Mouse (Mus musculus): ENCODE data around the gene Thap3.

Thap3 gene

DNA sequence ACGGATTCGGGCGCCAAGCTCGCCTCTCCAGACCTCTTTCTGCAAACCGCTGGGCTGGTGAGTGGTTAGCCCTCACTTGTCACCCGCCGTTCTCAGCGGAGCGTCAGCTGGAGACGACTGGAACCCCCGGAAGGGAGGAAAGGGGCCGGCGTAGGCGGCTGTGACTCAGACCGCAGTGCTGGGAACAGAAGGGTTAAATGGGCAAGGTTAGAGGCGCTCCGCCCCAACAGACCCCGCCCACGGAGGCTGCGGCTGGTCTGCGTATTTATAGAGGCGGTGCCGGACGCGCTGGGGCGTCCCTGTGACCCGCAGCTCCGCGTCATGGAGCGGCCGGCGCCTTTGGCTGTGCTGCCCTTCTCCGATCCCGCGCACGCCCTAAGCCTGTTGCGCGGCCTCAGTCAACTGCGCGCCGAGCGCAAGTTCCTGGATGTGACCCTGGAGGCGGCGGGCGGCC lies 19.9 kb upstream of the Thap3 start, which contains the start of gene Klhl21:
TSS of gene Klhl21 (plus strand) at position 182 of the 454 bp plus-strand sequence.
- DNase-seq = peak; percentile 96 to 97

GRCm38 (mm10) chr4:152008148-152008500 lies 19.3 kb upstream of the Thap3 start:
- DNase-seq = peak in 1 of 2 experiments; percentile 48

GRCm38 (mm10) chr4:152007481-152008147 lies 18.8 kb upstream of the Thap3 start:
- DNase-seq = peak in 1 of 2 experiments; percentile 61

DNA sequence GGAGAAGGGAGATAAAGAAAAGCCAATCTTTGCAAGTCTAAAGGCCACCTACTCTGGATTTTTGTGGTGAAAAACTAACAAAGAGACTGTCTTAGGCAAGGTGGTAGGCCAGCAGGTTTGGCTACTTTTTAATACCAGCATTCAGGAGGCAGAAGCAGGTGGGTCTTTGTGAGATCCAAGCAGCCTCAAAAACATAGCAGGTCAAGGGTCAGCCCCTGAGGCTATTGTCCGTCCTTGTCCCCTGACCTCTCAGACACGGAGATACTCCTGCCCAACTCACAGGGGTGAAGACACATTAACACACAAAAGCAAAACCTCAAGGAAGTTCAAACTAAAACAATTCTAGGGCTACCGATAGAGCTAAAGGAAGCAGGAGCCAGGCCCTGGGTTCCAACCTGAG lies 18.0 kb upstream of the Thap3 start:
- no peak for DNase-seq

DNA sequence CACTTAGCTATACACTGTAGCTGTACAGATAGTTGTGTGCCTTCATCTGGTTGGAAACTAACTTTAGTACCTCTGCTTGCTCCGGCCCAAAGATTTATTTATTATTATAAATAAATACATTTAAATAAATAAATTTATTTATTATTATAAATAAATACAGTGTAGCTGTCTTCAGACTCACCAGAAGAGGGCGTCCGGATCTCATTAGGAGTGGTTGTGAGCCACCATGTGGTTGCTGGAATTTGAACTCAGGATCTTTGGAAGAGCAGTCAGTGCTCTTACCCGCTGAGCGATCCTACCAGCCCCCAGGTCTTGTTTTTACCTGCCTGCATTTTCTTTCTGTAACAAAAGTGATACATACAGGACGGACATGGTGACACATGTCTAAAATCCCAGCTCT lies 17.3 kb upstream of the Thap3 start:
- DNase-seq = peak in 1 of 2 experiments; percentile 59

- DNase-seq = no peak
Measured at GRCm38 (mm10) chr4:152002063-152002462, 13.3 kb upstream of the Thap3 start.

DNA sequence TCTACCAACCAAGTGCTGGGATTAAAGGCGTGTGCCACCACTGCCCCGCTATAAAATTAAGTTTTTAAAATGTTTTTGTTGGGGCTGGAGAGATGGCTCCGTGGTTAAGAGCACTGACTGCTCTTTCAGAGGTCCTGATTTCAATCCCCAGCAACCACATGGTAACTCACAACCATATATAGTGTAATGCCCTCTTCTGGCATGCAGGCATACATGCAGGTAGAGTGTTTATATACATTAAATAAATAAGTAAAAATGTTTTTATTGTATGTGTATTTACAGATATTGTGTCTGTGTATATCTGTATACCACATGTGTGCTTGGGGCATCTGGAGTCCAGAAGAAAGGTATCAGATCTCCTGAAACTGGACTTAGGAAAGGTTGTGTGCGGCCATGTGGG lies 12.5 kb upstream of the Thap3 start:
- DNase-seq = no peak

DNA sequence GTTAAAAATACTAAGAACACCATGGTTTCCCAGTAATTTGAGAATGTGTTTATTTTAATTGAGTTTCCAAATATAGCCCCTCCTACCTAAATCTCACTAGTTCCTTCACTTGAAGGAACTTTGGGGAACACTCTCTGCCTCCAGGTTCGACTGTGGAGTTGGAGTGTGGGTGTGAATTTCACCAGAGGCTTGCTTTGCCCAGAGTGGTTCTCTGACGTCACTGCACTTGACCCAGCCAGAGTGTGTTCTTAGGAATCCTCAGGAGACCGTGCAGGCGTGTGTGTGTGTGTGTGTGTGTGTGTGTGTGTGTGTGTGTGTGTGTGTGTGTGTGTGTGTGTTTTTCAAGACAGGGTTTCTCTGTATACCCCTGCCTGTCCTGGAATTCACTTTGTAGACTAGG lies 12.1 kb upstream of the Thap3 start:
- DNase-seq = no peak

GRCm38 (mm10) chr4:151999481-151999880 lies 10.7 kb upstream of the Thap3 start:
- DNase-seq = no peak

DNA sequence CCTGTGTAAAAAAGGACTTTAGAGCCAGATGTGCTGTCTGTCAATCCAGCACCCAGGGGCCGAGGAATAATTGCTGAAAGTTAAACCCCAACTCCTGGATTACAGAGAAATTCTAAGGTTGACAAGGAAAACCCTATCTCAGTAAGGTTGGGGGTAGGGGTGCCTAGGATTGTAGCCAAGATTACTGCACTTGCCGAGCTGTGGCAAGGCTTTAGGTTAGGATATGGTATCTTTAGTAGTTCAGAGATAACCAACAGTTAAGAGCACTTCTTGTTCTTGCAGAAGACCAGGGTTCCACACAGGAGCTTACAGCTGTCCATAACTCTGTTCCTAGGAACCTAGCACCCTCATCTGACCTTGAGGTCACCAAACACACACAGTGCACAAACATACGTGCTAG lies 8.9 kb upstream of the Thap3 start:
- no peak for DNase-seq

GRCm38 (mm10) chr4:151996951-151997222 lies 8.1 kb upstream of the Thap3 start:
- DNase-seq = no peak

DNA sequence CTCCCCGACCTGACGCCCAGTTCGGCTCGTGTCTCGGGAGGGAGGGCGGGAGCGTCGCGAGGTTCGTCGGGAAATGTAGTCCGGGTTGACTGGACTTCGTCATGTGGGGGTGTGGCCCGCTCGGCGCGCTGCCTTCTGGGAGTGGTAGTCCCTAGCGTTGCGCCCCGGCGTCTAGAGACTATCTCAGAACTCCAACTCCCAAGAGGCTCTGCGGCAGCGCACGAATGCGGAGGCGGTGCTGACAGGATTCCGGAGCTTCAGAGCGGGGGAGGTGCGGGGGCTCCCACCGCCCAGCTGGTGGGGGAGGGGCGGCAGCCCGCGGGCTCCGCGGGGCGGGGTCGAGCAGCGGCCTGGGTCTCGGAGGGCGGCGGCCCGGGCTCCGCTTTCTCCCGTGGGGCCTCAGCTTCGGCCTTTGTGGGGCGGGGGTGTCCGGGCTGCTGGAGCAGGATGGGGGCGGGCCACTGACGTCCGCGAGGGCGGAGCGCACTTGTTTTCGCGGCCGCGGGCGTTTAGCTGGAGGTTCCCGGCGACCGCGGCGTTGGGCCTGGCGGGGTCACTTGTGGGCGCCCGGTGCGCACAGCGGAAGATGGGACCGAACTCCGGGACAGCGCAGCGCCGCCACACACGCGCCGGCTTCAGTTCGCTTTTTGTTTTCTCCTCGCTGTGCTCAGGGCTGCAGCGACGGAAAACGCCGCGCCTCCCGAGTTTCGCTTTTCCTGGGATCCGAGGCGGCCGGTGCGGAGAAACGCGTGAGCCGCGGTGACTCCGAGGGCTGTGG lies 7.6 kb upstream of the Thap3 start, which contains the start of gene Phf13:
TSS of gene Phf13 (minus strand) at position 86 of the 778 bp plus-strand sequence.
- peak; percentile 99 for DNase-seq

DNA sequence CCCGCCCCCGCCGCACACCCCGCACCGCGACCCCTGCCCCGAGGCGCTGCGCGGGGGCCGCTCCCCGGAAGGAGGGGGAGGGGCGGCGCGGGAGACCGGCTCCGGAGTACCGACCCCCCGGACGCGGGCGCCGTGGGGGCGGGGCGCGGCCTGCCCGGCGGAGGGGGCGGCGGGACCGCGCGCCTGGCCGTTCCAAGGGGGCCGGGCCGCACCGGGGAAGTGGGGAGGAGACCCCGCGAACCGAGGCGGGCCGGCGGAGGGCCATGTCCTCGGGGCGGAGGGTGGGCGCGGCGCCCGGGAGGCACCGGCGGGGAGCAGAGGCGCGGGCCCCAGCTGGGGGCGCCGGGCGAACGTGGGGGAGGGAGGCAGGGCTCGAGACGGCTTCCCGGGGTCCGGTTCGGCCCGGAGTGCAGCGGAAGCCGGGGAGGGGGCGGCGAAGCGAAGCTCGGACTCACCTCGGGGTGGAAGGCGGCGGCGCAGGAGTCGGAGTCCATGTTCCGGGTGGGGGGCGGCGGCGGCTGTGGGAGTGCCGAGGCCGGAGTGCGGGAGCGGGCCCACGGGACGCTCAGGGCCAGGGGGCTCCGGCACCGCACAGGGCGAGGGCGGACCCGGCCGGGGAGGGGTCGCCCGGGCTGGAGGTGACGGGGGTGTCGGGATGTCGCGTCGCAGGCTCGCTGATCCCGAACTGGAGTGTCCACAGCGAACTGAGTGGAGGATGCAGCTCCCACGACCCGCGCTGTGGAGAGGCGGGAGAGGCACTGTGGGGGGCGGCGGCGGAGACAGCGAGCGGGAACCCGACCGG lies 6.8 kb upstream of the Thap3 start:
- DNase-seq = peak in 1 of 2 experiments; percentile 60

- DNase-seq = peak in 1 of 2 experiments; percentile 70
Measured at GRCm38 (mm10) chr4:151994228-151995171, 5.7 kb upstream of the Thap3 start.

GRCm38 (mm10) chr4:151993035-151993434 lies 4.2 kb upstream of the Thap3 start:
- DNase-seq = no peak

GRCm38 (mm10) chr4:151992091-151992490 lies 3.3 kb upstream of the Thap3 start:
- DNase-seq = no peak

- no peak for DNase-seq
Measured at GRCm38 (mm10) chr4:151989110-151989488, 302 bp upstream of the Thap3 start.

- DNase-seq = no peak
Measured at GRCm38 (mm10) chr4:151988014-151988341, 819 bp downstream of the Thap3 start.

DNA sequence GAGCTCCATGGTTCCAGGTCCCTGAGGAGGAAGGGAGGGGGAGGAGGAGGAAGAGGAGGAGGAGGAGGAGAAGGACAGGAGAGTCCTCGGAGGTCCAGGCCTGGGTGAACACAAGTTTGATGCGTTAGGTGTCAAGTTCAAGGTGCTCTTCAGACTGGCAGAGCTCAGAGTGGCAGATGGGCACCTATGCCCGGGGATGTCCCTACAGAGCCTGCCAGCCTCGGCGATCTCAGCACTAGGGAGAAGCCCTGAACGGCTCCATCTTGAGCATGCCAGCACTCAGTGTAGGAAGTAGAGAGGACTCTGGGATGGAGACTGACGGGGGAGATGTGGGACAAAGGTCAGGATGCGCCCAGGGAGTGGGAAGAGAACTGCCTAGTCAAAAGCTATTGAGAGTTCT lies 2.1 kb downstream of the Thap3 start:
- no peak for DNase-seq

DNA sequence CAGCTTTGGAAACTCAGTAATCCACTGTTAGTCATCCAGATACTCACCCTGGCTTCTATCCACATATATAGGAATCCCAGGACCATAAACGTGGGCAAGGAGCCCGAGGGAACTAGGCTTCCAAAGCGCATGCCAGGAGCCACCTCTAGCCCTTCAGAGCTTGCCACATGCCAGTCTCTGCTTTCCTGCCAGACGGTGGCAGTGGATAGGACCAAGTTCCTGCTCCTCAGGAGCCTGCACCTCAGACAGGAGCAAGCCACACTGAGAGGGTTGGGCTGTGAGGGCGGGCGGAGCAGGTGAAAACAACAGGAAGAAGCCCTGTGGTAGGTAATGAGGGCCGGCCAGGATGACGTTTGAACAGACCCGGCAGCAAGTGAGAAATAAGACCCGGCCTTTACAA lies 2.9 kb downstream of the Thap3 start:
- DNase-seq = peak; percentile 41 to 43

DNA sequence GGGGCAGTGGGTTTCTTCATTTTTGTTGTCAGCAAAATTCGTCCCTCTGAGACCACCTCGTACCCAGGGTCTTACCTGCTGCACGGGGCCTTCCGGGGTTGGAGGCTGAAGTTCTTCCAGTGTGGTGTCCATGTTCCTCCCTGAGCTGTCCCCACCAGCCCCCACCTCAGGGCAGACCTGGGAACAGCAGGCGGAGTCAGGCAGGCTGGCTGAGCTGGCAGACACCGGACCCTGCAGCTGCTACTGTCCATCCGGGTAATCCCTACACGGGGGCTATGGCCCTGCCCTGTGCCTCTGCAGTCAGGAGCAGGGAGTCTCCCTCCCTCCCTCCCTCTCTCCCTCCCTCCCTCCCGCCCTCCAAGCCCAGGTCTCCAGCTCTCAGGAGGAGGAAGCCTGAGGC lies 5.2 kb downstream of the Thap3 start:
- no peak for DNase-seq

DNA sequence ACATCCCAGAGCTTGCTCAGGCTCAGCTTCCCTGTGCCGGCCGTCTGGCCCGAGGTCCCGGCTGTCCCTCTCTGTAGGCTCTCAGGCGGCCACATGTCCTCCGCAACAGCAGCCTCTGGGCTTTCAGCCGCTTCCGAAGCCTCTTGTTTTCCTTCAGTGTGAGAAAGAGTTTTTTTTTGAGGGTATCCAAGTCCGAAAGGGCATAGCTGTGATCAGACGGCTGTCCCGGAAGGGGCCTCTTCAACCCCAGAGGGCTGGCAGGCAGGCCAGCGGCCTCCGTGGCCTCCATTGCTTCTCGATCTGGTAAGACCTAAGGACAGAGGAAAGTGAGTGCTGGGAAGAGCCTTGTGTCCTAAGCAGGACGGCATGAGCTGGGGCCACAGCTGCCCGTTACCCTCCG lies 5.8 kb downstream of the Thap3 start:
- DNase-seq = no peak

- peak; percentile 78 to 88 for DNase-seq
Measured at GRCm38 (mm10) chr4:151981363-151981762, 7.4 kb downstream of the Thap3 start.
